Mouse (Mus musculus) stomach, postnatal 0 days (tissue): ENCODE results near the gene Krt87.

Experiments used
- CTCF ChIP-seq: IDR thresholded peaks from 2 replicates; pipeline ENCODE4 v1.5.1; 2016; ENCODE audit warnings: antibody characterized with exemption, low read depth, mild to moderate bottlenecking, moderate library complexity
- EP300 ChIP-seq: optimal IDR thresholded peaks from 2 replicates; pipeline ENCODE3; 2016; ENCODE audit warnings: antibody characterized with exemption

- TF ChIP-seq CTCF (peak; percentile 55), EP300 (no peak)
Measured at GRCm38 (mm10) chr15:101394908-101395307, 43.7 kb downstream of the Krt87 start.
